Mouse (Mus musculus) testis, adult 2 months (tissue): ENCODE measurements around the gene Tiparp.

Experiments
- CTCF ChIP-seq: fragments of 200-500 bp; IDR thresholded peaks from 2 replicates; pipeline ENCODE4 v1.5.1; 2012; ENCODE audit warnings: low read depth, mild to moderate bottlenecking, inconsistent platforms, low read length, moderate library complexity; ENCODE audit not compliant: control insufficient read depth, insufficient read depth, insufficient replicate concordance
- POLR2A ChIP-seq: fragments of 200-500 bp; IDR thresholded peaks from 2 replicates; pipeline ENCODE4 v1.6.1; 2012; ENCODE audit warnings: low read depth, mild to moderate bottlenecking, inconsistent platforms, low read length, moderate library complexity; ENCODE audit not compliant: control insufficient read depth

- TF ChIP-seq POLR2A = no peak
- no peak for TF ChIP-seq CTCF
Measured at GRCm38 (mm10) chr3:65592850-65593249, 64.6 kb downstream of the Tiparp start.
